Mouse (Mus musculus) liver, postnatal 0 days (tissue): ENCODE data around the gene Kdm5a. TPM values are rescaled to one million over a fixed set of nuclear protein-coding genes. Genes with fewer than 3 reads are reported as not detected.

Experiments
- ATAC-seq: fragments of 200-750 bp; cut with Nextera tagmentation; 2 replicates; pipeline ENCODE4 v1.8.0; 2017; ENCODE audit warnings: mild to moderate bottlenecking, moderate library complexity
- DNase-seq: peaks from one replicate; pipeline ENCODE4 v3.0.0-alpha.2; 2016
- H3K27ac ChIP-seq: fragments of 300-500 bp; sonication (generic); 2 replicates; pipeline ENCODE4 v1.5.1; 2014; ENCODE audit warnings: antibody characterized with exemption, moderate library complexity, mild to moderate bottlenecking, low read depth
- H3K27me3 ChIP-seq: fragments of 300-500 bp; sonication (generic); 2 replicates; pipeline ENCODE4 v1.6.1; 2014; ENCODE audit warnings: low read length, control low read depth, mixed read lengths; ENCODE audit not compliant: insufficient read depth
- H3K36me3 ChIP-seq: fragments of 300-500 bp; sonication (generic); replicated peaks from 2 replicates; pipeline ENCODE4 v1.6.1; 2014; ENCODE audit warnings: mild to moderate bottlenecking, control low read depth, low read length, moderate library complexity, mixed read lengths; ENCODE audit not compliant: insufficient read depth
- H3K4me1 ChIP-seq: fragments of 300-500 bp; sonication (generic); 2 replicates; pipeline ENCODE4 v1.6.1; 2014; ENCODE audit warnings: antibody characterized with exemption, mild to moderate bottlenecking, control low read depth; ENCODE audit not compliant: insufficient read depth
- H3K4me2 ChIP-seq: fragments of 300-500 bp; sonication (generic); 2 replicates; pipeline ENCODE4 v1.6.1; 2014; ENCODE audit warnings: low read depth, mild to moderate bottlenecking, low read length, moderate library complexity, mixed read lengths
- H3K4me3 ChIP-seq: fragments of 300-500 bp; sonication (generic); 2 replicates; pipeline ENCODE4 v1.5.1; 2014; ENCODE audit warnings: low read depth, low read length
- H3K9ac ChIP-seq: fragments of 300-500 bp; sonication (generic); replicated peaks from 2 replicates; pipeline ENCODE4 v1.6.1; 2014; ENCODE audit warnings: mild to moderate bottlenecking, moderate library complexity
- H3K9me3 ChIP-seq: fragments of 300-500 bp; sonication (generic); 2 replicates; pipeline ENCODE4 v1.6.1; 2016; ENCODE audit warnings: mild to moderate bottlenecking, control low read depth, low read length, mixed read lengths
- CTCF ChIP-seq: sonication (generic); IDR thresholded peaks from 2 replicates; pipeline ENCODE4 v1.5.1; 2016; ENCODE audit warnings: antibody characterized with exemption, low read depth
- EP300 ChIP-seq: IDR thresholded peaks from 2 replicates; pipeline ENCODE4 v1.6.1; 2016; ENCODE audit warnings: antibody characterized with exemption, low read depth, mild to moderate bottlenecking
- WGBS: fragments of 180-500 bp; shearing (Covaris S2); extraction: QIAGEN DNeasy Blood & Tissue Kit; methylation state at CpG from one replicate; pipeline ENCODE4 v1.1.7; 2014; ENCODE audit not compliant: insufficient replicate concordance; 5-methylcytosine and 5-hydroxymethylcytosine counted together
- polyA plus RNA-seq: library from polyadenylated mRNA; unstranded; fragments of >200 nt; fragmentation: Nextera tagmentation; extraction: Ambion mirVana; gene quantifications from 2 replicates; pipeline ENCODE4 v1.2.1, GENCODE M21; 2015

Gene Kdm5a
- polyA plus RNA-seq, 1 experiment from 2014 or later: 16.9 TPM

DNA sequence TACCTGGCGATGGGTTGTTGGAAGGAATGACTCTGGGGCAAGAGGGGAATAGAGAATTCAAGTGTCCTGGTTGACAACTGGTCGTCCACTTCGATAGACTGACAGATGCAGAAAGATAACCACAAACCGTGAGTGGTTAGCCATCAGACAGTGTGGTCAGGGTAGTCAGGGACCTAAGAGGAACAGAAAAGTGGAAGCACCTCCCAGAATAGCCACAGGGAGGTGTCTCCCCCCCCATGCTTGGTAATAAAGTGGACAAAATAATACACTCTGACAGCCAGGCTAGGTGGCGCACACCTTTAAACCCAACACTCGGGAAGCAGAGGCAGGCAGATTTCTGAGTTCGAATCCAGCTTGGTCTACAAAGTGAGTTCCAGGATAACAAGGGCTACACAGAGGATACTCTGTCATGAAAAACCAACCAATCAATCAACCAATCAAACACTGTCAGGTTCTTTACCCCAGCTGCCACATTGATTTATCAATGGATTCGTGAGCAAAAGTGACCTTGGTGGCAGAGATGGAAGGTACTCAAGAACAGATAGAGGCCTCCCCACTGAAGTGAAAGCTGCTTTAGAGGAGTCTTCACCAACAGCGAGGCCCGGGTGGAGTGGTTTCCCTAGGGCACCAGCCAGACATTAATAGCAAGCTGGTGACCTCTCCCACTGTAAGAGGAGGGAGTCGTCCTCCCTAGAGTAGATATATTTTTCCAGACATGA lies 88.6 kb downstream of the Kdm5a start:
- Histone ChIP-seq H3K27ac (no peak overlapping the region), H3K9me3 (no peaks in the 10 kb centered on the region), H3K9ac (no peak overlapping the region), H3K4me2 (0 out of 2 replicates have a peak overlapping the region, but pooled peaks have one; percentile 0), H3K4me3 (no peak overlapping the region), H3K4me1 (peaks cover 22% of the 10 kb centered on the region), H3K27me3 (no peaks in the 10 kb centered on the region), H3K36me3 (no peaks in the 10 kb centered on the region)
- TF ChIP-seq CTCF: peak; percentile 44
- no peak for TF ChIP-seq EP300
- DNase-seq (no peak), ATAC-seq (no peak)
- WGBS: 47% methylated on average over 11 of the region's 11 CpGs

DNA sequence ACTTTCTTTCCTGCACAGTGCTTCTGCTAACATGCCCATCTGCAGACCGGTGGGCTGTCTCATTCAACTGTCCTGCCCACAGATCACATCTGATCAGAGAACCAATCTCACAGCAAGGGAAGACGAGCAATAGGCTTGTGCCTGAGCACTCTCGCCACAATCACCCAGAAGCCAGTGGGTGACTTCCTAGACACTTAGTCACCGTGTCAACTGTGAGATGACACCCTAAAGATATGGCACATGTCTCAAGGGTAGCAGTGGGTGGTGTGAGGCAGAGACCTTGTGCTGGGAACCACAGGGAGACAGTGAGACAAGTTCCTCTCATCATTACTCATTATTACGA lies 89.2 kb downstream of the Kdm5a start:
- Histone ChIP-seq H3K27me3 (no peaks in the 10 kb centered on the region), H3K4me3 (no peak overlapping the region), H3K4me1 (peaks cover 22% of the 10 kb centered on the region), H3K4me2 (0 out of 2 replicates have a peak overlapping the region, but pooled peaks have one; percentile 0), H3K9me3 (no peaks in the 10 kb centered on the region), H3K27ac (no peak overlapping the region), H3K36me3 (no peaks in the 10 kb centered on the region), H3K9ac (no peak overlapping the region)
- no peak for TF ChIP-seq CTCF
- TF ChIP-seq EP300: no peak
- WGBS: 41% methylated on average over 5 of the region's 5 CpGs
- ATAC-seq (no peak), DNase-seq (no peak)

DNA sequence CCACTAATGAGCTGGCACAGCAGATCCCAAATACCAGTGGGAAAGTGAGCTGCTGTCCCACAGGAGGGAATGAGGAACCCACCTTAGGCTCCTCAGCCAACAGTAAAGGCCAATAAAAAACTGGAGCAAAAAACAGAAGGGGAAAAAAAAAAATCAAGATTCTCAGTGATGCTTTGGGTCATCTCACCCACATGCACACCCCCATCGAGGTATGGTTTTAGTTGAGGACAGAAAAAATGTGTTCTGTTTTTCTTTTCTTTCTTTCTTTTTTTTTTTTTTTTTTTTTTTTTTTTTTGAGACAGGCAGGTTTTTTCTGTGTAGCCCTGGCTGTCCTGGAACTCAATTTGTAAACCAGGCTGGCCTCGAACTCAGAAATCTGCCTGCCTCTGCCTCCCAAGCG lies 89.6 kb downstream of the Kdm5a start:
- no peak for TF ChIP-seq CTCF
- TF ChIP-seq EP300: no peak
- no peak overlapping the region for H3K9ac ChIP-seq
- DNase-seq (no peak), ATAC-seq (no peak)
- WGBS: 73% methylated on average over 3 of the region's 3 CpGs
- no peaks in the 10 kb centered on the region for H3K36me3 ChIP-seq
- H3K4me1 ChIP-seq: peaks cover 22% of the 10 kb centered on the region
- H3K4me2 ChIP-seq: no peak overlapping the region
- no peak overlapping the region for H3K27ac ChIP-seq
- H3K9me3 ChIP-seq: no peaks in the 10 kb centered on the region
- no peaks in the 10 kb centered on the region for H3K27me3 ChIP-seq
- no peak overlapping the region for H3K4me3 ChIP-seq

DNA sequence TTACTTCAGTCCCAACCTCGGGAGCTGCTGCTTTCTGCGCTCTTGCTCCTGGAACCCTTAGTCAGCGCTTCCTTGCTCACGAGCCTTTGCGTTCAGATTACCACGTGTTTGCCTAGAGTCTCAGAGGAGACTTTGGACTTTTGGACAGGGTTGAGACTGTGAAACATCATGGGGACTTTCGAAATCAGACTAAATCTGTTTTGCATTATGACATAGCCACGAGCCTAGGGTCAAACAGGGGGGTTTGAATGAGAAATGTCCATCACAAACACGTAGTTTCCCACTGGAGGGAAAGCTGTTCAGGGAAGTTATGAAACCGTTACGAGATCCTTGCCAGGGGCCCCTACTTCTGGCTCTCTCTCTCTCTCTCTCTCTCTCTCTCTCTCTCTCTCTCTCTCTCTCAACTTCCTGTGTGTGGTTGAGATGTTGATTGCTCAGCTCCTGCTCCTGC lies 90.7 kb downstream of the Kdm5a start:
- H3K4me1 ChIP-seq: peaks cover 22% of the 10 kb centered on the region
- 0 out of 2 replicates have a peak overlapping the region, but pooled peaks have one; percentile 4 for H3K4me3 ChIP-seq
- H3K36me3 ChIP-seq: no peaks in the 10 kb centered on the region
- H3K27ac ChIP-seq: peak overlapping the region; percentile 76
- DNase-seq (peak; percentile 48), ATAC-seq (peak; percentile 93)
- H3K27me3 ChIP-seq: no peaks in the 10 kb centered on the region
- no peaks in the 10 kb centered on the region for H3K9me3 ChIP-seq
- TF ChIP-seq EP300 (peak; percentile 69; the same call in 1 of the 2 replicates), CTCF (no peak)
- H3K4me2 ChIP-seq: peak overlapping the region; percentile 53
- H3K9ac ChIP-seq: 0 out of 2 replicates have a peak overlapping the region, but pooled peaks have one; percentile 26
- 14% methylated on average over 11 of the region's 11 CpGs for WGBS

DNA sequence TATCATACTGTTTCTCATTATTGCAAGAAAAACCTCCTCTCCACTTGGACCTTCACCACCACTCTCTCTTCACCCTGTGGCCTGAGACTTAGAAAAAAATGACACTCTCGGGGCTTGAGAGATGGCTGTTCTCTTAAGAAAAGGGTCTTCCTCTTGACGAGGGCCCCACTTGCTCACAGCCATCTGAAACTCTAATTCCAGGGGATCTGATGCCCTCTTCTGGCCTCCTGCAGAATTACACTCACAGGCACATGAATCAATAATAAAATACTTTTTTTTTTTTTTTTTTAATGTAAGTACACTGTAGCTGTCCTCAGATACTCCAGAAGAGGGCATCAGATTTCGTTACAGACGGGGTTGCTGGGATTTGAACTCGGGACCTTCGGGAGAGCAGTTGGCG lies 93.2 kb downstream of the Kdm5a start:
- WGBS: 53% methylated on average over 7 of the region's 7 CpGs
- H3K4me3 ChIP-seq: no peak overlapping the region
- H3K4me2 ChIP-seq: no peak overlapping the region
- no peak overlapping the region for H3K27ac ChIP-seq
- peaks cover 22% of the 10 kb centered on the region for H3K4me1 ChIP-seq
- ATAC-seq (no peak), DNase-seq (no peak)
- no peaks in the 10 kb centered on the region for H3K36me3 ChIP-seq
- 0 out of 2 replicates have a peak, but pooled peaks cover 2% of the 10 kb centered on the region for H3K27me3 ChIP-seq
- H3K9ac ChIP-seq: no peak overlapping the region
- TF ChIP-seq EP300 (no peak), CTCF (peak; percentile 70)
- no peaks in the 10 kb centered on the region for H3K9me3 ChIP-seq

DNA sequence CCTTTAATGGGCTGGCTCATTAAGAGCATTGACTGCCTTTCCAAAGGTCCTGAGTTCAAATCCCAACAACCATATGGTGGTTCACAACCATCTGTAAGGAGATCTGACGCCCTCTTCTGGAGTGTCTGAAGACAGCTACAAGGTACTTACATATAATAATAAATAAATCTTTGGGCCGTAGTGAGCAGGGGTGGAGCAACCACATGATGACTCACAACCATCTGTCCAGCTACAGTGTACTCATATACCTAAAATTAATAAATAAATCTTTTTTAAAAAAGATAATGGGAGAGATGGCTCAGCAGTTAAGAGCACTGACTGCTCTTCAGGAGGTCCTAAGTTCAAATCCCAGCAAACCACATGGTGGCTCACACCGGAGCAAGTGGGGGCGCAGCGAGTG lies 93.8 kb downstream of the Kdm5a start:
- 83% methylated on average over 5 of the region's 5 CpGs for WGBS
- no peak overlapping the region for H3K27ac ChIP-seq

More for the DNA sequence above, 93.8 kb downstream of the Kdm5a start:
- ATAC-seq: no peak
- Histone ChIP-seq H3K27me3 (0 out of 2 replicates have a peak, but pooled peaks cover 2% of the 10 kb centered on the region), H3K9ac (no peak overlapping the region), H3K36me3 (no peaks in the 10 kb centered on the region), H3K4me2 (no peak overlapping the region), H3K9me3 (no peaks in the 10 kb centered on the region), H3K4me3 (no peak overlapping the region), H3K4me1 (peaks cover 17% of the 10 kb centered on the region)
- DNase-seq: no peak
- TF ChIP-seq CTCF (no peak), EP300 (no peak)
